Mouse (Mus musculus): Measurements from ENCODE around the gene Gnl3l. TPM values are rescaled to one million over a fixed set of nuclear protein-coding genes. Genes with fewer than 3 reads are reported as not detected.

The Gnl3l gene
- polyA plus RNA-seq, 1 experiment: 0.62 TPM

- H3K4me3 ChIP-seq (replicated peaks): peak overlapping the region; percentile 89
- H3K9me3 ChIP-seq: peaks cover 17% of the 10 kb centered on the region
These were observed 29.8 kb upstream of the Gnl3l start for GRCm38 (mm10) chrX:151046777-151047430.

GRCm38 (mm10) chrX:151046321-151046720, 29.2 kb upstream of the Gnl3l start:
- Histone ChIP-seq H3K36me3 (replicated peaks; ENCODE audit: low read length) (no peaks in the 10 kb centered on the region), H3K4me1 (peaks cover 10% of the 10 kb centered on the region), H3K4me3 (replicated peaks) (no peak overlapping the region), H3K27me3 (replicated peaks) (peaks cover 63% of the 10 kb centered on the region), H3K9me3 (peaks cover 17% of the 10 kb centered on the region)
- TF ChIP-seq FLI1 (IDR thresholded peaks at IDR 0.05; ENCODE audit: low read length) (no peak), GATA1 (IDR thresholded peaks at IDR 0.05; ENCODE audit: borderline replicate concordance, low read length) (no peak)

More at GRCm38 (mm10) chrX:151046777-151047430, 29.8 kb upstream of the Gnl3l start:
- Histone ChIP-seq H3K27me3 (replicated peaks) (peaks cover 66% of the 10 kb centered on the region), H3K36me3 (replicated peaks; ENCODE audit: low read length) (no peaks in the 10 kb centered on the region), H3K4me1 (peaks cover 10% of the 10 kb centered on the region)
- TF ChIP-seq GATA1 (IDR thresholded peaks at IDR 0.05; ENCODE audit: borderline replicate concordance, low read length) (no peak), FLI1 (IDR thresholded peaks at IDR 0.05; ENCODE audit: low read length) (no peak)

GRCm38 (mm10) chrX:151045850-151046249, 28.7 kb upstream of the Gnl3l start, which contains the start of gene Fgd1:
Fgd1 (plus strand) TSS chrX:151046150.
- Histone ChIP-seq H3K4me3 (replicated peaks) (peak within 1 kb of the TSS; percentile 89), H3K27me3 (replicated peaks) (peaks cover 59% of the 10 kb centered on the region), H3K4me1 (peaks cover 10% of the 10 kb centered on the region), H3K36me3 (replicated peaks; ENCODE audit: low read length) (no peaks in the 10 kb centered on the region), H3K9me3 (peaks cover 17% of the 10 kb centered on the region)
- TF ChIP-seq GATA1 (IDR thresholded peaks at IDR 0.05; ENCODE audit: borderline replicate concordance, low read length) (no peak), FLI1 (IDR thresholded peaks at IDR 0.05; ENCODE audit: low read length) (no peak)

GRCm38 (mm10) chrX:151041223-151041622, 24.1 kb upstream of the Gnl3l start:
- Histone ChIP-seq H3K36me3 (replicated peaks; ENCODE audit: low read length) (no peaks in the 10 kb centered on the region), H3K4me3 (replicated peaks) (no peak overlapping the region), H3K4me1 (no peaks in the 10 kb centered on the region), H3K27me3 (replicated peaks) (peaks cover 32% of the 10 kb centered on the region), H3K9me3 (peaks cover under 1% of the 10 kb centered on the region)
- no peak for TF ChIP-seq GATA1 (IDR thresholded peaks at IDR 0.05; ENCODE audit: borderline replicate concordance, low read length)
- no peak for TF ChIP-seq FLI1 (IDR thresholded peaks at IDR 0.05; ENCODE audit: low read length)

GRCm38 (mm10) chrX:151031400-151031799, 14.3 kb upstream of the Gnl3l start:
- no peak overlapping the region for H3K4me3 ChIP-seq (replicated peaks)
- H3K9me3 ChIP-seq: peaks cover 5% of the 10 kb centered on the region; the same call in 1 of the 2 replicates
- H3K27me3 ChIP-seq (replicated peaks): peaks cover 15% of the 10 kb centered on the region
- H3K36me3 ChIP-seq (replicated peaks; ENCODE audit: low read length): no peaks in the 10 kb centered on the region
- TF ChIP-seq FLI1 (IDR thresholded peaks at IDR 0.05; ENCODE audit: low read length): no peak
- TF ChIP-seq GATA1 (IDR thresholded peaks at IDR 0.05; ENCODE audit: borderline replicate concordance, low read length): no peak
- H3K4me1 ChIP-seq: no peaks in the 10 kb centered on the region

GRCm38 (mm10) chrX:151018798-151019197, 1.7 kb upstream of the Gnl3l start:
- no peaks in the 10 kb centered on the region for H3K27me3 ChIP-seq (replicated peaks)
- no peak overlapping the region for H3K4me3 ChIP-seq (replicated peaks)
- H3K36me3 ChIP-seq (replicated peaks; ENCODE audit: low read length): peaks cover 10% of the 10 kb centered on the region
- no peaks in the 10 kb centered on the region for H3K9me3 ChIP-seq
- H3K4me1 ChIP-seq: peaks cover 4% of the 10 kb centered on the region; the same call in 1 of the 2 replicates
- TF ChIP-seq GATA1 (IDR thresholded peaks at IDR 0.05; ENCODE audit: borderline replicate concordance, low read length) (no peak), FLI1 (IDR thresholded peaks at IDR 0.05; ENCODE audit: low read length) (no peak)

GRCm38 (mm10) chrX:151017897-151018296, 775 bp upstream of the Gnl3l start:
- H3K27me3 ChIP-seq (replicated peaks): no peaks in the 10 kb centered on the region
- H3K4me1 ChIP-seq: peaks cover 4% of the 10 kb centered on the region; the same call in 1 of the 2 replicates
- TF ChIP-seq GATA1 (IDR thresholded peaks at IDR 0.05; ENCODE audit: borderline replicate concordance, low read length): no peak
- no peak for TF ChIP-seq FLI1 (IDR thresholded peaks at IDR 0.05; ENCODE audit: low read length)
- H3K9me3 ChIP-seq: no peaks in the 10 kb centered on the region
- peaks cover 16% of the 10 kb centered on the region for H3K36me3 ChIP-seq (replicated peaks; ENCODE audit: low read length)
- H3K4me3 ChIP-seq (replicated peaks): peak overlapping the region; percentile 91

- Histone ChIP-seq H3K36me3 (replicated peaks; ENCODE audit: low read length) (peaks cover 91% of the 10 kb centered on the region), H3K9me3 (no peaks in the 10 kb centered on the region), H3K4me3 (replicated peaks) (no peak overlapping the region), H3K27me3 (replicated peaks) (peaks cover 17% of the 10 kb centered on the region), H3K4me1 (no peaks in the 10 kb centered on the region)
- no peak for TF ChIP-seq FLI1 (IDR thresholded peaks at IDR 0.05; ENCODE audit: low read length)
- TF ChIP-seq GATA1 (IDR thresholded peaks at IDR 0.05; ENCODE audit: borderline replicate concordance, low read length): no peak
These were observed 20.3 kb downstream of the Gnl3l start for GRCm38 (mm10) chrX:150996775-150997174.

- H3K4me3 ChIP-seq (replicated peaks): no peak overlapping the region
- H3K27me3 ChIP-seq (replicated peaks): peaks cover 5% of the 10 kb centered on the region
- peaks cover 35% of the 10 kb centered on the region for H3K36me3 ChIP-seq (replicated peaks; ENCODE audit: low read length)
- no peaks in the 10 kb centered on the region for H3K9me3 ChIP-seq
- peaks cover 9% of the 10 kb centered on the region; the same call in 1 of the 2 replicates for H3K4me1 ChIP-seq
- TF ChIP-seq FLI1 (IDR thresholded peaks at IDR 0.05; ENCODE audit: low read length) (no peak), GATA1 (IDR thresholded peaks at IDR 0.05; ENCODE audit: borderline replicate concordance, low read length) (no peak)
These were observed 35.5 kb downstream of the Gnl3l start for GRCm38 (mm10) chrX:150981621-150982020.

GRCm38 (mm10) chrX:150975424-150975823, 41.7 kb downstream of the Gnl3l start:
- no peaks in the 10 kb centered on the region for H3K4me1 ChIP-seq
- TF ChIP-seq FLI1 (IDR thresholded peaks at IDR 0.05; ENCODE audit: low read length) (no peak), GATA1 (IDR thresholded peaks at IDR 0.05; ENCODE audit: borderline replicate concordance, low read length) (no peak)
- peaks cover 9% of the 10 kb centered on the region for H3K27me3 ChIP-seq (replicated peaks)
- no peaks in the 10 kb centered on the region for H3K9me3 ChIP-seq
- H3K4me3 ChIP-seq (replicated peaks): no peak overlapping the region
- peaks cover 3% of the 10 kb centered on the region for H3K36me3 ChIP-seq (replicated peaks; ENCODE audit: low read length)
